Mouse (Mus musculus): ENCODE data around the gene Olfr904. TPM values are rescaled to one million over a fixed set of nuclear protein-coding genes. Genes with fewer than 3 reads are reported as not detected.
"Not testable (repeated sequence)": the region's sequence is repeated elsewhere in the genome, so short reads cannot be mapped to it uniquely, and the experiment has no call there.

The Olfr904 gene
- not detected in 2 replicates for polyA plus RNA-seq (2014; fragmentation: Nextera tagmentation; extraction: Ambion mirVana)

DNA sequence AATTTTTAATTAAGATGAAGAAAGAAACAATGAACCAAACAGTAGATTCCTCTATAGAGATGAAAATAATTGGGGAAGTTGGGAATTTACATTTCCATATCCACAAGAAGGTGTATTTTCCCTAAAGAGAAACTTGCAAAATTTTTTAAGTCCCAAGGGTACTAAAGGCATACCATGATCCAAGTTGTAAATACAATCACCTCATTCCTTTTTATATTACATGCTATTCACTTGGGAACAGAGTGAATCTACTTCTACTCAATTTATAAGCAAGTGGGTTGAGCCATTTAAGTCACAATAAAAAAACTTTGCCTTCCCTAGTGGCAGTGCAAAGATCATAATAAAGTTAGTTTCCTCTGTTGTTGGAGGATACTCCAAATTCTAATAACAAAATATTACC is at the start of gene Olfr904:
TSS of gene Olfr904 (plus strand) at position 301 of the 400 bp plus-strand sequence.
- Histone ChIP-seq H3K4me3 (ENCODE audit: low read depth, low read length) (no peak within 1 kb of the TSS), H3K4me1 (ENCODE audit: control insufficient read depth, insufficient read depth, low read length) (no peaks in the 10 kb centered on the region), H3K9me3 (ENCODE audit: control insufficient read depth, low read length) (no peaks in the 10 kb centered on the region), H3K4me2 (ENCODE audit: low read depth) (no peak within 1 kb of the TSS), H3K36me3 (ENCODE audit: control insufficient read depth, insufficient read depth, low read length) (no peaks in the 10 kb centered on the region), H3K27ac (ENCODE audit: low read depth, low read length) (no peak within 1 kb of the TSS), H3K27me3 (ENCODE audit: control insufficient read depth, insufficient read depth, low read length) (no peaks in the 10 kb centered on the region), H3K9ac (ENCODE audit: low read length) (no peak within 1 kb of the TSS)
- ATAC-seq (ENCODE audit: insufficient read depth, low FRiP score, low TSS enrichment) (no peak), DNase-seq (ENCODE audit: low spot score) (no peak)

DNA sequence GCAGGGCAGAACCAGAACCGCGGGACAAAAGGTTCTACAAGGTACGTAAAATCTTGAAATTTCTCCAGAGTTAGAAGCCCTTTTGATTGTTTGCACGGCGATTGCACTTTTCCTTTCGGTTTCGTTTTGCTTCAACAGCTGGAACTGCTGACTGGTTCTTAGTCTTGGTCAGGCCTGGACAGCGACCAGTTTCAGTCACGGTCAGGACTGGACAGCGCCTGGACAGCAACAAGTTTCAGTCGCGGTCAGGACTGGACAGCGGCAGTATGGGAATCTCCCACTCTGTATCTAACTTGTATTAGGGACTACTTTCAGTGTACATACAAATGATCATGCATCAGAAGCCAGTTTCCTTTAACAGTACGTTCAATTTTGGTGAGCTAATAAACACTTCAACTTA is 49.4 kb upstream of the Olfr904 start:
- DNase-seq (ENCODE audit: low spot score), result peak; percentile 12
- 93% methylated on average over 14 of the region's 14 CpGs for WGBS

GRCm38 (mm10) chr9:38423801-38424200 is 39.1 kb upstream of the Olfr904 start:
- H3K4me3 ChIP-seq (ENCODE audit: low read depth, low read length), result no peak overlapping the region
- no peaks in the 10 kb centered on the region for H3K4me1 ChIP-seq (ENCODE audit: control insufficient read depth, insufficient read depth, low read length)
- no peaks in the 10 kb centered on the region for H3K36me3 ChIP-seq (ENCODE audit: control insufficient read depth, insufficient read depth, low read length)
- no peak overlapping the region for H3K27ac ChIP-seq (ENCODE audit: low read depth, low read length)
- H3K9ac ChIP-seq (ENCODE audit: low read length), result no peak overlapping the region
- H3K4me2 ChIP-seq (ENCODE audit: low read depth), result no peak overlapping the region
- no peaks in the 10 kb centered on the region for H3K27me3 ChIP-seq (ENCODE audit: control insufficient read depth, insufficient read depth, low read length)
- H3K9me3 ChIP-seq (ENCODE audit: control insufficient read depth, low read length), result no peaks in the 10 kb centered on the region
- DNase-seq (ENCODE audit: low spot score) (no peak), ATAC-seq (ENCODE audit: insufficient read depth, low FRiP score, low TSS enrichment) (no peak)

More for the DNA sequence above, 49.4 kb upstream of the Olfr904 start:
- H3K9me3 ChIP-seq (ENCODE audit: control insufficient read depth, low read length); H3K36me3 ChIP-seq (ENCODE audit: control insufficient read depth, insufficient read depth, low read length); H3K27ac ChIP-seq (ENCODE audit: low read depth, low read length); ATAC-seq (ENCODE audit: insufficient read depth, low FRiP score, low TSS enrichment); H3K4me1 ChIP-seq (ENCODE audit: control insufficient read depth, insufficient read depth, low read length); H3K27me3 ChIP-seq (ENCODE audit: control insufficient read depth, insufficient read depth, low read length); H3K4me3 ChIP-seq (ENCODE audit: low read depth, low read length); H3K9ac ChIP-seq (ENCODE audit: low read length); H3K4me2 ChIP-seq (ENCODE audit: low read depth): not testable (repeated sequence)

DNA sequence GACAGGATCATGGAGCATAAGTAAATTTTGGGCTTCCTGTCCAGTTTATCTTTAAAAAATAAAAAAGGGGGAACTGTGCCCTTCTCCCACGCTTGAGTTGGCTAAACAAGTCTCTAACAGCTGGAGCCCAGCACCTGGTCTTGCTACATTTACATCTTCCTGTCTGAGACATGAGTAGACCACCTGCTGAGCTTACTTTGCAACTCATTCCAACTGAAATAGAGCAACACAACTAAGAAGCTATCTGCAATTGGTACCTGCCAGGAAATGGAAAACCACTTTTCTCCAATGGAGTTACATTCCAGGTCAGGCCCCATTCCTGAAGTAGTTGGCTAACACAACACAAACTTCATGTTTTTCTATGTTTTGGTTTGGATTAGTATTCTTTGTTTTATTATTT is 35.9 kb upstream of the Olfr904 start:
- Histone ChIP-seq H3K9ac (ENCODE audit: low read length) (no peak overlapping the region), H3K4me3 (ENCODE audit: low read depth, low read length) (no peak overlapping the region), H3K9me3 (ENCODE audit: control insufficient read depth, low read length) (no peaks in the 10 kb centered on the region), H3K4me1 (ENCODE audit: control insufficient read depth, insufficient read depth, low read length) (no peaks in the 10 kb centered on the region), H3K27ac (ENCODE audit: low read depth, low read length) (no peak overlapping the region), H3K36me3 (ENCODE audit: control insufficient read depth, insufficient read depth, low read length) (no peaks in the 10 kb centered on the region), H3K4me2 (ENCODE audit: low read depth) (no peak overlapping the region), H3K27me3 (ENCODE audit: control insufficient read depth, insufficient read depth, low read length) (no peaks in the 10 kb centered on the region)
- ATAC-seq (ENCODE audit: insufficient read depth, low FRiP score, low TSS enrichment) (no peak), DNase-seq (ENCODE audit: low spot score) (no peak)
- 55% methylated on average over 1 of the region's 1 CpGs for WGBS

DNA sequence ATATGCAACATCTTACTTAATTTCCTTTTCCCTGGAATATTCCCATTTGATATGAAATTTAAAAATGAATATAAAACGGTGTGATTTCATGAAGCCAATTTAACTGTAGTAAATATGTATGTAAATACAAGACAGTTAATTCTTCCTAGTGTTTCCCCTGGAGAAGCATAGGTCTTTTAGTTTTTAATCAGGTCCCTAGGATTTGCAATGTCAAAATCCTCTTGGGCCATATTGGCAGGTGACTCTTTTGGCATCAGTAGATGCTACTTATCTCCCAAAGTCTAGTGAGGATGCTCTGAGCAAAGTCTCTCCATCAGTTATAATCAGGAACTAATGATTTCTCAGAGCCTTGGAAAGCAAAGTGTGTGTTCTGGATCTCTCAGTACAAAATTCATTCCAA is 33.8 kb upstream of the Olfr904 start, which contains the start of gene Olfr901:
TSS of gene Olfr901 (plus strand) at position 301 of the 400 bp plus-strand sequence.
- no peak for DNase-seq (ENCODE audit: low spot score)
- no peak within 1 kb of the TSS for H3K4me3 ChIP-seq (ENCODE audit: low read depth, low read length)

DNA sequence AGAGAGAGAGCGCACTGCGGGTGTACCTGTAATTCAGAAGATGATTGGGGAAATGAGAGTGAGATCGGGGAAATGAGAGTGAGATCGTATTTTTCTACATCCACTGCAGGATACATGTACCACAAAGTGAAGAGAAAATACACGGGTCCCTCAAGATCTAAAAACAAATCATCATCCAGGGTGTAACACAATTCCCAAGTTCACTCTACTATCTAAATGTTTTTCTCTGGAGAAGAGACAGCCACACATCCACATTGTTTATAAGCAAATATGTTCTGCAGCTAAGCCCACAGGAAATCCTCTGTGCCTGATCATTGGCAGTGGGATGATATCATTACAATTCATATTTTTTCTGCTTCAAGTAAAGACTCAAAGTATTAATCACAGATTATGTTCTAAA is 15.6 kb upstream of the Olfr904 start, which contains the start of gene Olfr902:
TSS of gene Olfr902 (plus strand) at position 301 of the 400 bp plus-strand sequence.
- ATAC-seq (ENCODE audit: insufficient read depth, low FRiP score, low TSS enrichment), result no peak
- Histone ChIP-seq H3K4me3 (ENCODE audit: low read depth, low read length) (no peak within 1 kb of the TSS), H3K4me2 (ENCODE audit: low read depth) (no peak within 1 kb of the TSS), H3K36me3 (ENCODE audit: control insufficient read depth, insufficient read depth, low read length) (no peaks in the 10 kb centered on the region), H3K27me3 (ENCODE audit: control insufficient read depth, insufficient read depth, low read length) (no peaks in the 10 kb centered on the region), H3K9ac (ENCODE audit: low read length) (no peak within 1 kb of the TSS), H3K9me3 (ENCODE audit: control insufficient read depth, low read length) (no peaks in the 10 kb centered on the region), H3K27ac (ENCODE audit: low read depth, low read length) (no peak within 1 kb of the TSS), H3K4me1 (ENCODE audit: control insufficient read depth, insufficient read depth, low read length) (no peaks in the 10 kb centered on the region)
- no peak for DNase-seq (ENCODE audit: low spot score)
- WGBS, result 95% methylated on average over 5 of the region's 5 CpGs

More for the DNA sequence above, 33.8 kb upstream of the Olfr904 start, which contains the start of gene Olfr901:
- no peak for ATAC-seq (ENCODE audit: insufficient read depth, low FRiP score, low TSS enrichment)
- Histone ChIP-seq H3K9me3 (ENCODE audit: control insufficient read depth, low read length) (no peaks in the 10 kb centered on the region), H3K36me3 (ENCODE audit: control insufficient read depth, insufficient read depth, low read length) (no peaks in the 10 kb centered on the region), H3K4me2 (ENCODE audit: low read depth) (no peak within 1 kb of the TSS), H3K9ac (ENCODE audit: low read length) (no peak within 1 kb of the TSS), H3K4me1 (ENCODE audit: control insufficient read depth, insufficient read depth, low read length) (no peaks in the 10 kb centered on the region), H3K27ac (ENCODE audit: low read depth, low read length) (no peak within 1 kb of the TSS), H3K27me3 (ENCODE audit: control insufficient read depth, insufficient read depth, low read length) (no peaks in the 10 kb centered on the region)
- WGBS, result 90% methylated on average over 1 of the region's 1 CpGs

GRCm38 (mm10) chr9:38470807-38471206 is 7.9 kb downstream of the Olfr904 start, which contains the start of gene Olfr905:
TSS of gene Olfr905 (plus strand) at chr9:38471107.
- Histone ChIP-seq H3K9me3 (ENCODE audit: control insufficient read depth, low read length) (no peaks in the 10 kb centered on the region), H3K4me2 (ENCODE audit: low read depth) (no peak within 1 kb of the TSS), H3K27ac (ENCODE audit: low read depth, low read length) (no peak within 1 kb of the TSS), H3K36me3 (ENCODE audit: control insufficient read depth, insufficient read depth, low read length) (no peaks in the 10 kb centered on the region), H3K9ac (ENCODE audit: low read length) (no peak within 1 kb of the TSS), H3K4me3 (ENCODE audit: low read depth, low read length) (no peak within 1 kb of the TSS), H3K27me3 (ENCODE audit: control insufficient read depth, insufficient read depth, low read length) (no peaks in the 10 kb centered on the region), H3K4me1 (ENCODE audit: control insufficient read depth, insufficient read depth, low read length) (no peaks in the 10 kb centered on the region)
- ATAC-seq (ENCODE audit: insufficient read depth, low FRiP score, low TSS enrichment) (no peak), DNase-seq (ENCODE audit: low spot score) (no peak)

DNA sequence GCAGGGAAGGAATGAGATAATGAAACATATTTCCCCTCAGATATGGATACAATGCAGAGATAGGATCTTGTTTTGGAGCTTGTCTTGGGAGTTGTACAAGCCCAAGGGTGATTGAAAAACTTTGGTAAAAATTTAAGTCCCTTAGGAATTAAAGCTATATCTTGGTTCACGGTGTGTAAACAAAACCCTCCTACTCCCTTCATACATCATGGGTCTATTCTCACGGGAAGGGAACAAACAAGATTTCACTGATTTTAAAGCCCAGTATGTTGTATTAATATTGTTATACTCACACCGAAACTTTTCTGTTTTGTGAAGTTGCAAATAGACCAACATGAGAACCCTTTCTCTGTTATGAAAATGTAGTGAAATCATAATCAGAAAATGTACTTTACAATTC is 23.8 kb downstream of the Olfr904 start, which contains the start of gene Olfr906:
TSS of gene Olfr906 (plus strand) at position 301 of the 400 bp plus-strand sequence.
- Histone ChIP-seq H3K27ac (ENCODE audit: low read depth, low read length) (no peak within 1 kb of the TSS), H3K4me2 (ENCODE audit: low read depth) (no peak within 1 kb of the TSS), H3K27me3 (ENCODE audit: control insufficient read depth, insufficient read depth, low read length) (no peaks in the 10 kb centered on the region), H3K36me3 (ENCODE audit: control insufficient read depth, insufficient read depth, low read length) (no peaks in the 10 kb centered on the region), H3K4me1 (ENCODE audit: control insufficient read depth, insufficient read depth, low read length) (no peaks in the 10 kb centered on the region), H3K9me3 (ENCODE audit: control insufficient read depth, low read length) (no peaks in the 10 kb centered on the region), H3K9ac (ENCODE audit: low read length) (no peak within 1 kb of the TSS), H3K4me3 (ENCODE audit: low read depth, low read length) (no peak within 1 kb of the TSS)
- DNase-seq (ENCODE audit: low spot score) (no peak), ATAC-seq (ENCODE audit: insufficient read depth, low FRiP score, low TSS enrichment) (no peak)
- 93% methylated on average over 3 of the region's 3 CpGs for WGBS

GRCm38 (mm10) chr9:38495501-38495900 is 32.6 kb downstream of the Olfr904 start, which contains the start of gene Olfr907:
TSS of gene Olfr907 (plus strand) at chr9:38495801.
- no peaks in the 10 kb centered on the region for H3K9me3 ChIP-seq (ENCODE audit: control insufficient read depth, low read length)
- 82% methylated on average over 2 of the region's 2 CpGs for WGBS

More at GRCm38 (mm10) chr9:38495501-38495900, 32.6 kb downstream of the Olfr904 start, which contains the start of gene Olfr907:
- H3K27me3 ChIP-seq (ENCODE audit: control insufficient read depth, insufficient read depth, low read length), result no peaks in the 10 kb centered on the region
- no peak for ATAC-seq (ENCODE audit: insufficient read depth, low FRiP score, low TSS enrichment)
- no peaks in the 10 kb centered on the region for H3K36me3 ChIP-seq (ENCODE audit: control insufficient read depth, insufficient read depth, low read length)
- no peak within 1 kb of the TSS for H3K9ac ChIP-seq (ENCODE audit: low read length)
- H3K4me2 ChIP-seq (ENCODE audit: low read depth), result no peak within 1 kb of the TSS
- no peak for DNase-seq (ENCODE audit: low spot score)
- H3K4me3 ChIP-seq (ENCODE audit: low read depth, low read length), result no peak within 1 kb of the TSS
- H3K27ac ChIP-seq (ENCODE audit: low read depth, low read length), result no peak within 1 kb of the TSS
- no peaks in the 10 kb centered on the region for H3K4me1 ChIP-seq (ENCODE audit: control insufficient read depth, insufficient read depth, low read length)

Data from neural tube, embryonic 11.5 days (tissue).